Mouse (Mus musculus): ENCODE results near the gene Gm10837. TPM values are rescaled to one million over a fixed set of nuclear protein-coding genes. Genes with fewer than 3 reads are reported as not detected.
A peak's percentile ranks its signal among the peaks of the same experiment; 100 is the strongest.
"Not testable (repeated sequence)": the region's sequence is repeated elsewhere in the genome, so short reads cannot be mapped to it uniquely, and the experiment has no call there.

Gm10837 gene
- polyA plus RNA-seq, 1 experiment from 2014 or later, result not detected

GRCm38 (mm10) chr14:122459332-122459731, 31.1 kb upstream of the Gm10837 start:
- peaks cover 68% of the 10 kb centered on the region for H3K27me3 ChIP-seq (replicated peaks)
- not testable (repeated sequence) for H3K9me3 ChIP-seq (replicated peaks); H3K27ac ChIP-seq; H3K4me3 ChIP-seq; H3K36me3 ChIP-seq; H3K4me2 ChIP-seq; H3K9ac ChIP-seq; ATAC-seq
- 77% methylated on average over 7 of the region's 12 CpGs for WGBS (ENCODE audit: insufficient replicate concordance)
- peaks cover 13% of the 10 kb centered on the region for H3K4me1 ChIP-seq

DNA sequence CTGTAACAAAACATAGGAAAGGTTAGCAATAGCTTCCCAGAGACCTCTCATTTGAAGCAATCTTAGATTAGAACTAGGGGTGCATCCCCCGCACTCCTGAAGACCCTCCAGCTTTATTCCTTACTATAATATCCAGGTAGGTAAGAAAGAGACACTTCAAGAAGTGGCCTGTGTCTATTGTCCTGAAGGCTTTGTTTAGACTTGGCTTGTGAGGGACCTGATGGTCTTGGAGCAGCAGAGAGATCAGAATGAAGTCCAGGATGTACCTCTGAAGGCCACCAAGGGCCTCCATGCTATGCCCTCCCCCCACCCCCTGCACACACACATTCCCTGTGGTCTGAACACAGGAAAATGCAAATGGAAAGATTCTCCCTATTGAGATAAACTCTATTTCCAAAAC, 30.6 kb upstream of the Gm10837 start:
- H3K4me3 ChIP-seq, result no peak overlapping the region
- H3K27ac ChIP-seq, result no peak overlapping the region
- ATAC-seq, result no peak
- WGBS (ENCODE audit: insufficient replicate concordance), result 79% methylated on average over 1 of the region's 1 CpGs
- H3K9ac ChIP-seq, result no peak overlapping the region
- peaks cover 17% of the 10 kb centered on the region for H3K4me1 ChIP-seq
- no peak overlapping the region for H3K4me2 ChIP-seq
- H3K36me3 ChIP-seq, result no peaks in the 10 kb centered on the region
- no peaks in the 10 kb centered on the region for H3K9me3 ChIP-seq (replicated peaks)
- peaks cover 69% of the 10 kb centered on the region for H3K27me3 ChIP-seq (replicated peaks)

GRCm38 (mm10) chr14:122460226-122460625, 30.2 kb upstream of the Gm10837 start:
- no peak overlapping the region for H3K4me2 ChIP-seq
- no peaks in the 10 kb centered on the region for H3K9me3 ChIP-seq (replicated peaks)
- H3K27ac ChIP-seq, result no peak overlapping the region
- peaks cover 69% of the 10 kb centered on the region for H3K27me3 ChIP-seq (replicated peaks)
- no peaks in the 10 kb centered on the region for H3K36me3 ChIP-seq
- WGBS (ENCODE audit: insufficient replicate concordance), result 53% methylated on average over 5 of the region's 5 CpGs
- no peak for ATAC-seq
- no peak overlapping the region for H3K9ac ChIP-seq
- no peak overlapping the region for H3K4me3 ChIP-seq
- H3K4me1 ChIP-seq, result peaks cover 22% of the 10 kb centered on the region

- H3K36me3 ChIP-seq, result no peaks in the 10 kb centered on the region
- peaks cover 26% of the 10 kb centered on the region for H3K4me1 ChIP-seq
- no peak overlapping the region for H3K4me3 ChIP-seq
- H3K4me2 ChIP-seq, result no peak overlapping the region
- no peak for ATAC-seq
- no peak overlapping the region for H3K27ac ChIP-seq
- 47% methylated on average over 3 of the region's 3 CpGs for WGBS (ENCODE audit: insufficient replicate concordance)
- no peaks in the 10 kb centered on the region for H3K9me3 ChIP-seq (replicated peaks)
- H3K27me3 ChIP-seq (replicated peaks), result peaks cover 72% of the 10 kb centered on the region
- no peak overlapping the region for H3K9ac ChIP-seq
Measured at GRCm38 (mm10) chr14:122461500-122461899, 28.9 kb upstream of the Gm10837 start.

DNA sequence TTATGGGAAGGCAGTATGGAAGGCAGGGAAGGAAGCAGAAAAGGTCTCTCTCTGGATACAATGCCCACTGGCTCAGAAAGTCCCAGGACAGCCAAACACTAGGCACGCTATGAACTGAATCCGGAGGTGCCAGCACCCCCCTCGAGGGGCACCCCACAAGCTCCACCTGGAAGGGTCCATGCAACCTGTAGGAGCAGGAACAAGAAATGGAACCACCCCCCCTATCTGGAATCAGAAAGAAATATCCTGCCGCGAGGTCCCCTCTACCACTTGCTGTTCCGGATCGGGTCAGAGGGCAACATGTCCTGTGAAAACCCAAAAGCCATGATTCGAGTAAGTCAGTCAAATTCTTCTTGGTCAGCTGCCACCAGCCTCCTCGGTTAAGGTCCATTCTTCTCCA, 28.4 kb upstream of the Gm10837 start:
- no peak overlapping the region for H3K4me3 ChIP-seq
- H3K27ac ChIP-seq, result no peak overlapping the region
- no peak overlapping the region for H3K4me2 ChIP-seq
- peaks cover 26% of the 10 kb centered on the region for H3K4me1 ChIP-seq
- no peak for ATAC-seq
- H3K9ac ChIP-seq, result no peak overlapping the region
- H3K36me3 ChIP-seq, result no peaks in the 10 kb centered on the region
- 32% methylated on average over 9 of the region's 9 CpGs for WGBS (ENCODE audit: insufficient replicate concordance)
- peaks cover 76% of the 10 kb centered on the region for H3K27me3 ChIP-seq (replicated peaks)
- H3K9me3 ChIP-seq (replicated peaks), result no peaks in the 10 kb centered on the region

DNA sequence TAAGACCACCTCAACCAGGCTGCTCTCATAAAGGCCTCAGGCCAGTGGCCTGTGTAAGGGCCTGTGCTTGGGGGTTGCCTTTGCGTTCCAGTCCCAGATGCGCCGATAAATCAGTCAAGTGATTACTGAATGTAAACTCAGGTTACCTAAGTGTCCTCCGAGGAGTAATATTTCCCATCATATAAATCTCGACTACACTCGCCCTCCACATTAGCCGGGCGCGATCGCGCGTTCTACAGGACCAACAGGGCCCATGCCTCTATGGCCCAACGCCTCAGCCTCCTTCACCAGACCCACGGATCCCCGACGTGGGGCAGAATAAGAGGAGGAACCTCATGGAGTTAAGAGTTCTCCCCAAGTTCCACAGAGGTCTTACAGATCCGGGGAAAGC, 27.7 kb upstream of the Gm10837 start:
- H3K4me1 ChIP-seq, result peaks cover 26% of the 10 kb centered on the region
- H3K27ac ChIP-seq, result no peak overlapping the region
- no peaks in the 10 kb centered on the region for H3K36me3 ChIP-seq
- no peak for ATAC-seq
- 24% methylated on average over 17 of the region's 17 CpGs for WGBS (ENCODE audit: insufficient replicate concordance)
- H3K4me2 ChIP-seq, result no peak overlapping the region
- H3K9ac ChIP-seq, result no peak overlapping the region
- no peak overlapping the region for H3K4me3 ChIP-seq
- H3K9me3 ChIP-seq (replicated peaks), result no peaks in the 10 kb centered on the region
- peaks cover 83% of the 10 kb centered on the region for H3K27me3 ChIP-seq (replicated peaks)

- Histone ChIP-seq H3K4me1 (peaks cover 26% of the 10 kb centered on the region), H3K36me3 (no peaks in the 10 kb centered on the region), H3K4me3 (peak overlapping the region; percentile 53), H3K27me3 (replicated peaks) (peaks cover 88% of the 10 kb centered on the region), H3K9me3 (replicated peaks) (no peaks in the 10 kb centered on the region), H3K4me2 (peak overlapping the region; percentile 77), H3K27ac (no peak overlapping the region), H3K9ac (no peak overlapping the region)
- WGBS (ENCODE audit: insufficient replicate concordance), result 2% methylated on average over 40 of the region's 40 CpGs
- no peak for ATAC-seq
Measured at GRCm38 (mm10) chr14:122463080-122463691, 27.2 kb upstream of the Gm10837 start.

GRCm38 (mm10) chr14:122463734-122464341, 26.5 kb upstream of the Gm10837 start:
- Histone ChIP-seq H3K27me3 (replicated peaks) (peaks cover 91% of the 10 kb centered on the region), H3K4me1 (peaks cover 26% of the 10 kb centered on the region), H3K4me3 (peak overlapping the region; percentile 53), H3K4me2 (peak overlapping the region; percentile 77)
- ATAC-seq, result peak; percentile 26
- H3K27ac ChIP-seq; H3K9me3 ChIP-seq (replicated peaks); H3K9ac ChIP-seq; H3K36me3 ChIP-seq: not testable (repeated sequence)
- under 1% methylated on average over 47 of the region's 58 CpGs for WGBS (ENCODE audit: insufficient replicate concordance)

DNA sequence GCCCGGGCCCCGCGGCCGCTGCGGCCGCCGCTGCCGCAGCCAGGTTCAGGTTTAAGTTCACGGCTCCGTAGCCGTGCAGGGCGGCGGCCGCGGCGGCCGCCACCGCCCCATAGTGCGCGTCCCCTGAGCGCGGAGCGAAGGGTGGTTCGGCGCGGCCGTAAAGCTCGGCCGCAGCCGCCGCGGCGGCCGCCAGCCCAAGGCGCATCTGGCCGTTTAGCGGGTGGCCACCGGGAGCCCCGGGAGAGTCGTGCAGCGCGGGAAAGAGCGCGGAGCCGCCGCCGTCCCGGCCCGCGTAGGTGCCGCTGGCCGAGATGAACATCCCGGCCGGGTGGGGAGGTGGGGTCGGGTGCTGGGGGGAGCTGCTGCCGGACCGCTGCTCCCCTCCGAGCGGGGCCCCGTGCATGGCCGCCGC, 26.0 kb upstream of the Gm10837 start:
- Histone ChIP-seq H3K4me1 (peaks cover 26% of the 10 kb centered on the region), H3K9me3 (replicated peaks) (no peaks in the 10 kb centered on the region), H3K36me3 (no peaks in the 10 kb centered on the region), H3K27me3 (replicated peaks) (peaks cover 95% of the 10 kb centered on the region), H3K27ac (no peak overlapping the region), H3K4me2 (peak overlapping the region; percentile 77), H3K9ac (no peak overlapping the region), H3K4me3 (peak overlapping the region; percentile 53)
- WGBS (ENCODE audit: insufficient replicate concordance), result 2% methylated on average over 24 of the region's 62 CpGs
- peak; percentile 19 for ATAC-seq

GRCm38 (mm10) chr14:122464763-122465741, 25.3 kb upstream of the Gm10837 start, which contains the start of gene Zic5:
Gene Zic5 (minus strand): TSS chr14:122465677.
- Histone ChIP-seq H3K27ac (no peak within 1 kb of the TSS), H3K27me3 (replicated peaks) (peaks cover 95% of the 10 kb centered on the region), H3K4me3 (peak within 1 kb of the TSS; percentile 53), H3K36me3 (no peaks in the 10 kb centered on the region), H3K4me2 (peak within 1 kb of the TSS; percentile 77), H3K9ac (no peak within 1 kb of the TSS), H3K9me3 (replicated peaks) (no peaks in the 10 kb centered on the region), H3K4me1 (peaks cover 26% of the 10 kb centered on the region)
- ATAC-seq, result peak; percentile 48
- 2% methylated on average over 56 of the region's 62 CpGs for WGBS (ENCODE audit: insufficient replicate concordance)

DNA sequence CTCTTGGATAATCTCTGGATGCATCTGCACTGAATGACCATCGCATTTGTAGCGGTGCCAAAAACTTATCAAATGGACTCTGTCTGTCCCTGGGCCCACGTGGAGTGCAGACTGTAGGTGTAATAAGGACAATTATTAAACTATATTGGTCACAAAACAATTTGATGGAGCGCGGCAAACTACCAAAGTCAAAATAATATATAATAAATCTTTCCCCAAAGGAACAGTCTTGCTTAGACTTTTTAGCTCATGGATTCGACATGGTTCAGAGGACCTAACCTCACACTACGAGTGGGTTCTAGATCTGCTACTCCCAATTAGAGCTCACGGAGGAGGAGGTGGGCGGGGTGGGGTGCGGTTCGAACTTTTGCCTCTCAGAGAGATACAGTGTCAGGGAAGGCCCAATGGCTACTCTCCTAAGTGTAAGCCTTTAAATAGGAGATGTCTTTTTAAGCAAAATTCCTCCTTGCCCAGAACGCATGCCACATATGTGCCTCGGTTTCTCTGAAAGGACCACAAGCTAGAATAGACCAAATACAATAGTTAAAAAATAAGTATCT, 24.4 kb upstream of the Gm10837 start:
- Histone ChIP-seq H3K27me3 (replicated peaks) (peaks cover 98% of the 10 kb centered on the region), H3K27ac (no peak overlapping the region), H3K4me3 (no peak overlapping the region), H3K36me3 (no peaks in the 10 kb centered on the region), H3K4me2 (no peak overlapping the region), H3K9me3 (replicated peaks) (no peaks in the 10 kb centered on the region), H3K9ac (no peak overlapping the region), H3K4me1 (peaks cover 26% of the 10 kb centered on the region)
- WGBS (ENCODE audit: insufficient replicate concordance), result 23% methylated on average over 13 of the region's 13 CpGs
- ATAC-seq, result no peak
